Comparison of ENCODE assay signal across 16 mouse cellular contexts in the genomic region with DNA sequence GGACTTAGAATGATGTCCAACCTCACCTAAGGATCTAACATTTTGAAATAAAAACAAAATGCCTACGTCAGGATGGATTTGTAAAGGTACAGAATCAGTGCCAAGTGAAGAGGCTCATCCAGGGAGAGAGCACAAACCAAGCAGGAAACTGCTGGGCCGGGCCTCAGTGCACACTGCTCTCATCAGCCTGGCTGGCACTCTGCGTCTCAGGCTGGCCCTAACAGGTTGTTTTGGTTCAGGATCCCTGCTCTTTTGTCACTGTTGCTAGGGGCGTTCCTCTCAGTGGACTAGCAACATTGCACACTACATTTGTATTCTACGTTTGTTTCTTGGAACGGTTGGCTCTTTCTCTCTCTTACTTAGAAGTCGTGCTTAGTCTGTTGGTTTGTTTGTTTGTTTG.
DNase-seq lines count a peak whose midpoint lies in the region; ATAC-seq lines count a peak whose summit lies in the region.
"Had no signal": no experiment of that assay in that cellular context is flagged by ENCODE, and none has a peak within 500 bp of the region (broad histone marks: within the 10 kb centered on the region; RNA-seq: fewer than 3 reads in every experiment).

No protein-coding gene starts in this region.

- H3K4me1 ChIP-seq in hindbrain, embryonic 15.5 days (replicated peaks), result no peaks in the 10 kb centered on the region
- H3K4me1 ChIP-seq: liver, embryonic 15.5 days had no signal

- no peaks in the 10 kb centered on the region for H3K36me3 ChIP-seq in hindbrain, embryonic 15.5 days
- H3K36me3 ChIP-seq: embryonic facial prominence, embryonic 15.5 days; liver, embryonic 15.5 days had no signal

- no peaks in the 10 kb centered on the region for H3K27me3 ChIP-seq in hindbrain, embryonic 15.5 days
- H3K27me3 ChIP-seq: CH12.LX; embryonic facial prominence, embryonic 15.5 days; liver, embryonic 15.5 days had no signal

- no peak overlapping the region for H3K4me2 ChIP-seq in hindbrain, embryonic 15.5 days
- H3K4me2 ChIP-seq: embryonic facial prominence, embryonic 15.5 days; liver, embryonic 15.5 days had no signal

- H3K9ac ChIP-seq in hindbrain, embryonic 15.5 days, result no peak overlapping the region
- H3K9ac ChIP-seq: embryonic facial prominence, embryonic 15.5 days; liver, embryonic 15.5 days had no signal

- DNase-seq in layer of hippocampus, adult 9-11 months, result peak; percentile 30
- no peak for DNase-seq in layer of hippocampus, adult 11-12 months (ENCODE audit: low spot score)
- DNase-seq in right cerebral cortex, postnatal 10 days (ENCODE audit: low spot score in 2 of 2), result peak; percentile 57 to 60
- no peak for DNase-seq in right cerebral cortex, postnatal 36 days (ENCODE audit: low spot score in 2 of 2)
- no peak for DNase-seq in ovary, postnatal 14 days (ENCODE audit: low spot score)
- DNase-seq in cerebellum, postnatal 36 days, result no peak
- DNase-seq: adrenal gland, adult 8-10 months; heart, adult 11 months; heart, postnatal 14 days; kidney, adult 11 months; right cerebral cortex, postnatal 4 days; thymus, postnatal 4 days had no signal

- ATAC-seq in hindbrain, embryonic 15.5 days (ENCODE audit: low FRiP score, low read depth), result peak; percentile 76; the same call in 1 of the 2 replicates

- H3K4me3 ChIP-seq in hindbrain, embryonic 15.5 days, result no peak overlapping the region
- H3K4me3 ChIP-seq: embryonic facial prominence, embryonic 15.5 days; liver, embryonic 15.5 days had no signal

- no peaks in the 10 kb centered on the region for H3K9me3 ChIP-seq in hindbrain, embryonic 15.5 days
- H3K9me3 ChIP-seq: embryonic facial prominence, embryonic 15.5 days; liver, embryonic 15.5 days had no signal

- H3K27ac ChIP-seq in hindbrain, embryonic 15.5 days (replicated peaks), result no peak overlapping the region
- H3K27ac ChIP-seq: embryonic facial prominence, embryonic 15.5 days; liver, embryonic 15.5 days had no signal

- 43% methylated on average over 7 of the region's 7 CpGs for WGBS in hindbrain, embryonic 15.5 days

Comparison
In these comparisons a context has a peak if more than half of its experiments do, and no peak if none do; other contexts are left out.
1. DNase-seq: peak in layer of hippocampus, adult 9-11 months (single experiment) and right cerebral cortex, postnatal 10 days (2 of 2); none in layer of hippocampus, adult 11-12 months (single experiment), right cerebral cortex, postnatal 36 days (0 of 2), ovary, postnatal 14 days (single experiment) and cerebellum, postnatal 36 days (0 of 2).